Mouse (Mus musculus) spleen, postnatal 14 days (tissue): ENCODE results near the gene Upp2.
A peak's percentile ranks its signal among the peaks of the same experiment; 100 is the strongest.

Experiments used
- DNase-seq, 2 experiments: peaks; one replicate each; pipeline ENCODE4 v3.0.0; 2021 to 2022; ENCODE audit warnings: low spot score in 2 of 2

Gene Upp2

GRCm38 (mm10) chr2:58551866-58552265 is 15.2 kb upstream of the Upp2 start:
- DNase-seq = no peak

- DNase-seq = no peak
Observed at GRCm38 (mm10) chr2:58552296-58552695, 14.8 kb upstream of the Upp2 start.

- DNase-seq = no peak
Observed at GRCm38 (mm10) chr2:58557045-58557845, 9.9 kb upstream of the Upp2 start.

- DNase-seq = no peak
Observed at GRCm38 (mm10) chr2:58562137-58562536, 5.0 kb upstream of the Upp2 start.

- no peak for DNase-seq
Observed at GRCm38 (mm10) chr2:58565267-58565666, 1.8 kb upstream of the Upp2 start.

GRCm38 (mm10) chr2:58566049-58566409 is 1.1 kb upstream of the Upp2 start:
- no peak for DNase-seq

GRCm38 (mm10) chr2:58566410-58567065 is 560 bp upstream of the Upp2 start:
- peak in 1 of 2 experiments; percentile 18 for DNase-seq

- no peak for DNase-seq
Observed at GRCm38 (mm10) chr2:58567866-58568719, 995 bp downstream of the Upp2 start.

- no peak for DNase-seq
Observed at GRCm38 (mm10) chr2:58568841-58569645, 1.9 kb downstream of the Upp2 start.

- DNase-seq = no peak
Observed at GRCm38 (mm10) chr2:58574167-58574566, 7.1 kb downstream of the Upp2 start.

- DNase-seq = no peak
Observed at GRCm38 (mm10) chr2:58586311-58586710, 19.2 kb downstream of the Upp2 start.

- DNase-seq = no peak
Observed at GRCm38 (mm10) chr2:58589637-58590036, 22.5 kb downstream of the Upp2 start.

GRCm38 (mm10) chr2:58590055-58590454 is 23.0 kb downstream of the Upp2 start:
- DNase-seq = no peak

- DNase-seq = no peak
Observed at GRCm38 (mm10) chr2:58595350-58595749, 28.3 kb downstream of the Upp2 start.

- DNase-seq = no peak
Observed at GRCm38 (mm10) chr2:58596774-58597342, 29.8 kb downstream of the Upp2 start.

GRCm38 (mm10) chr2:58597556-58597955 is 30.5 kb downstream of the Upp2 start:
- DNase-seq = no peak

GRCm38 (mm10) chr2:58599639-58600038 is 32.5 kb downstream of the Upp2 start:
- no peak for DNase-seq

- no peak for DNase-seq
Observed at GRCm38 (mm10) chr2:58601382-58601781, 34.3 kb downstream of the Upp2 start.

- DNase-seq = no peak
Observed at GRCm38 (mm10) chr2:58603379-58603778, 36.3 kb downstream of the Upp2 start.

- no peak for DNase-seq
Observed at GRCm38 (mm10) chr2:58604791-58605190, 37.7 kb downstream of the Upp2 start.

- DNase-seq = no peak
Observed at GRCm38 (mm10) chr2:58613720-58614119, 46.6 kb downstream of the Upp2 start.
